Mouse (Mus musculus): ENCODE data around the gene Cyb561d2.

GRCm38 (mm10) chr9:107556346-107556745 lies 14.4 kb upstream of the Cyb561d2 start:
- no peak for TF ChIP-seq CTCF (IDR thresholded peaks at IDR 0.05 in 2 of 3, conservative IDR thresholded peaks at IDR 0.05 in 1 of 3; ENCODE audit: control insufficient read depth in 1 of 3, insufficient read depth in 1 of 3, low read depth in 2 of 3, low read length in 3 of 3, poor library complexity in 1 of 3, severe bottlenecking in 1 of 3)
- no peak for TF ChIP-seq ZC3H11A (IDR thresholded peaks at IDR 0.05; ENCODE audit: low read depth, low read length)
- no peak for TF ChIP-seq BHLHE40 (IDR thresholded peaks at IDR 0.05; ENCODE audit: borderline replicate concordance, low read depth, low read length)
- no peak for TF ChIP-seq ZNF384 (IDR thresholded peaks at IDR 0.05; ENCODE audit: low read depth, low read length)
- TF ChIP-seq POLR2AphosphoS2 (IDR thresholded peaks at IDR 0.05; ENCODE audit: low read length), result no peak
- TF ChIP-seq CHD2 (IDR thresholded peaks at IDR 0.05; ENCODE audit: low read length), result no peak
- TF ChIP-seq KAT2A (conservative IDR thresholded peaks at IDR 0.05; ENCODE audit: low read depth, low read length), result no peak
- no peak; a peak in 1 of 4 replicates for TF ChIP-seq POLR2A (IDR thresholded peaks at IDR 0.05; ENCODE audit: control insufficient read depth in 1 of 2, insufficient read depth in 1 of 2, low read depth in 1 of 2, low read length in 2 of 2, poor library complexity in 1 of 2)

Measured in MEL (cell line).